Mouse (Mus musculus): ENCODE measurements around the gene Fbxw5.

DNA sequence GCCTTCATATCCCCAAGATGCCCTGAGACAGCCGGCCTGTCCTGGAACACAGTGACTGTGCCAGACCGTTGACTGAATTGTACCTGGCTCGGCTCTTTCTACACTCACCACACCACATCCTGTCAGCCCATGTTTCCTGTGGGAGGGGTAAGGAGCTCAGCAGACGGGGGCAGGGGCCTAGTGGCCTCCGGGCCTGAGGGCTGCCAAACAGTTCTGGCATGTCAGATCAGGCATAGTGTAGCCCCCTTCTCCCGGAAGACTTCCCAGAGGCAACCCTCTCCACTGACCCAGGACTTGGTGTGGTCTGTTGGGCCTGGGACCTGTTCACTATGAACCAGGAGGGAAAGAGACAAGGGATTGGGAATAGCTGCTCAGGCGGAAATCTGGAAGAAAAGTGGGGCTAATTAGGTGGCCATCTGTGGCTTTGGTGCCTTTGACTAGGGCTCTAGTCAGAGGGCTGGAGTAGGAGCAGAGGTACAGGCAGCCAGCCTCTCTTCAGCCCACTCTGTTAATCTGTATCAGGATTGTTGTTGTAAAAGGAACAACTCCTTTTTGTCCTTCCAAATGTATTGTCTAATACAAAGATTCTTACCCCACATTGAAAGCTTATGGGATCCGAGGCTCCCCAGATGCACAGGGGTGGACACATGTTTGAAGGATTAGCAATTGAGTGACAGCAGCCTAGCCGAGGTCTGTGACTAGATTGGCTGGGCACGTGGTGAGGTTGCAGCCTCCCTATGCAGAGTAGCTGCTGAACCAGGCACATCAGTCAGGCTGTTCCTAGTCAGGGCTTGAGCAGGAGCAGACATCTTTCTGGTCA lies 34.5 kb upstream of the Fbxw5 start:
- no peak for TF ChIP-seq CTCF (IDR thresholded peaks at IDR 0.05; ENCODE audit: insufficient read depth, low read depth, low read length)
- TF ChIP-seq POLR2A (IDR thresholded peaks at IDR 0.05; ENCODE audit: insufficient read depth, low read depth, low read length): no peak

Measured in olfactory bulb, adult 2 months (tissue).